Mouse (Mus musculus): Measurements from ENCODE around the gene Ciz1.

GRCm38 (mm10) chr2:32307247-32307798, 44.8 kb upstream of the Ciz1 start:
- TF ChIP-seq TAL1 (conservative IDR thresholded peaks at IDR 0.05; ENCODE audit: low read depth, low read length): no peak
- no peak for TF ChIP-seq CTCF (IDR thresholded peaks at IDR 0.05; ENCODE audit: low read depth, low read length)

Measured in G1E (cell line).